Mouse (Mus musculus): ENCODE results near the gene Obscn.
"Not testable (repeated sequence)": the region's sequence is repeated elsewhere in the genome, so short reads cannot be mapped to it uniquely, and the experiment has no call there.

Obscn gene

DNA sequence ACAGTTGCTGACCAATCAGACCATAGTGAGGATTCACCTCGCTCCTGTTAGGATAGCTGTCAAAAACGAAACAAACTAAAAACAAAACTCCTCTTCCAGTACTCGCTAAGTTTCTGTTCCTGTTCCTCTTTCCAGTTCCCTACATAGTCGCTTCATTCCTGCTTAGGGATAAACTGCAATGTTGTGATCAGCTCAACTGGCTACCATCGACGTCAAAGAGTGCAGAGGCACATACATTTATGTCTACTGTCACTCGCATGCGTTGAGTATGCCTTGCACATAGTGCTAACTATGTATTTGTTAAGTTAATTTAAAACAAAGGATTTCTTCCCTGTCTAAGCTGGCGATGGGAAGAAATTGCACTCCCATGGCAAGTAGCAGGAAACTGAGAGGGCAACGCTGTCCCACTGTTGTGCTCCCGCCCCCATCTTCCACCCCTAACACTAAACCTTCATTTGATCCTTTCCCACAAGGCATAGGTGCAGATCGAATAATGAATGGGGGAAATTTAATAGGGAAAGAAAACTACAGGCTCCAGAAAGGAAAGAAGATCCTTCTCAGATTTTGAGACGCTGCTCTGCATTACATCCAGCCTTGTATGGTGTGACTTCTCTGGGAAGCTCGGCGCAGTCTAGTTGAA lies 176.9 kb downstream of the Obscn start:
- DNase-seq, result no peak

DNA sequence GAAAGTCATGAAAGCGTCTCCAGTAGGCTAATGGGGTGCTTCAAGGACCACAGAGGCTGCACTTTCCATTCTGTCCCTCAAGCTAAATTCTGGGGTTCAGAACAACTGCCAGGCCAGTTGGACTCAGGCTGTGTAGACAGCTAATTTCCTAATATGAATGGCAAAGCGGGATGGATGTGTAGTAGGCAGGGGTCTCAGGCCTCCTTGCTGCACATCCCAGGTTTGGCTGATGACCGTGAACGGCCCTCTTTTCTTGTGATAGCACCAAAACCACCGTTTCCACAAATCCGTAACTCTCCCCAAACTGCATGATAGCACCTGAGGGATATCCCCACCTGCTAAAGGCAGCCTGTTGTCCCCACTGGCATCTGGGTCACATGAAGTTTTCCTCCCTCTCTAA lies 177.7 kb downstream of the Obscn start:
- DNase-seq, result no peak

GRCm38 (mm10) chr11:58957226-58957914 lies 178.8 kb downstream of the Obscn start:
- no peak for DNase-seq

- no peak for DNase-seq
These were observed 180.3 kb downstream of the Obscn start for GRCm38 (mm10) chr11:58955868-58956257.

GRCm38 (mm10) chr11:58955143-58955867 lies 180.9 kb downstream of the Obscn start:
- DNase-seq, result no peak

DNA sequence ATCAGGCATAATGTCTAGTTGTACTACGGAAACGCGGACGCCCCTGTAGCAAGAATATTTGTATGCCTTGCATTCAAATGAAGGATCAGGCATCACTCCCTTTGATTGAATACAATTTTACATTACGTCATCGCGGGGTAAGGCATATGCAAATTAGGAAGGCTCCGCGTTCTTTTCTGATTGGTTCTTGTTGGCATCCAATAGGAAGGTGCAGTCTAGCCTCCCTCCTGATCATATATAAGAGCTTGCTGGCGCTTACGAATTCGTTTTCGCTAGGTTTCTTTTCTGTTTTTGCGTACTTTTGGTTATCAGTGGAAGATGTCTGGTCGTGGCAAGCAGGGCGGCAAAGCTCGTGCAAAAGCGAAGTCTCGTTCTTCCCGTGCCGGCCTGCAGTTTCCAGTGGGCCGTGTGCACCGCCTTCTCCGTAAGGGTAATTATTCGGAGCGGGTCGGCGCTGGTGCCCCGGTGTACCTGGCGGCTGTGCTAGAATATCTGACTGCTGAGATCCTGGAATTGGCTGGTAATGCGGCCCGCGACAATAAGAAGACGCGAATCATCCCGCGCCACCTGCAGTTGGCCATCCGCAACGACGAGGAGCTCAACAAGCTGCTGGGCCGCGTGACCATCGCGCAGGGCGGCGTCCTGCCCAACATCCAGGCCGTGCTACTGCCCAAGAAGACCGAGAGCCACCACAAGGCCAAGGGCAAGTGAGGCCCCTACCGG lies 181.6 kb downstream of the Obscn start, which contains the start of the genes Hist3h2a and Trim17:
Gene Hist3h2a (plus strand): TSS at position 266 of the 723 bp plus-strand sequence.
Gene Trim17 (plus strand): TSS at position 266 of the 723 bp plus-strand sequence.
- DNase-seq, result peak; percentile 86

GRCm38 (mm10) chr11:58954170-58954419 lies 182.1 kb downstream of the Obscn start:
- not testable (repeated sequence) for DNase-seq

- DNase-seq, result no peak
These were observed 182.6 kb downstream of the Obscn start for GRCm38 (mm10) chr11:58953351-58954169.

DNA sequence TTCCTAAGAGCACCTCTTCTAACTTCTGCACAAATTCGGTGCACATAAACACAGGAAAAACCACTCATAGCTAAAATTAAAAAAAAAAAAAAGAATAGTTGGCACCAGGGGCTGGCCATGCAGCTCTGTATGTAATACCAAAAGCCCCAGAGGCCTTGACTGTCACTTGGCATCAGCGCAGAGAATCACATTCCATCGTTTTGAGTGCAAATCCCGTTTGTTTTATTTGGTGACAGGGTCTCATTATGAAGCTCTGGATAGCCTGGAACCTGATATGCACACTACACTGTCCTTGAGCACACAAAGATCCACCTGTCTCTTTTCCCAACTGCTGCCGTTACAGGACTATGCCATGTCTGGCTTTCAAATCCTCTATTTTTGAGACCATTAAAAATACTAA lies 185.0 kb downstream of the Obscn start:
- DNase-seq, result no peak

GRCm38 (mm10) chr11:58949480-58950431 lies 186.4 kb downstream of the Obscn start:
- no peak for DNase-seq

- peak; percentile 69 for DNase-seq
These were observed 187.4 kb downstream of the Obscn start, which contains the start of gene Hist3h2ba for GRCm38 (mm10) chr11:58948542-58949479. Hist3h2ba (plus strand) TSS chr11:58948920.

DNA sequence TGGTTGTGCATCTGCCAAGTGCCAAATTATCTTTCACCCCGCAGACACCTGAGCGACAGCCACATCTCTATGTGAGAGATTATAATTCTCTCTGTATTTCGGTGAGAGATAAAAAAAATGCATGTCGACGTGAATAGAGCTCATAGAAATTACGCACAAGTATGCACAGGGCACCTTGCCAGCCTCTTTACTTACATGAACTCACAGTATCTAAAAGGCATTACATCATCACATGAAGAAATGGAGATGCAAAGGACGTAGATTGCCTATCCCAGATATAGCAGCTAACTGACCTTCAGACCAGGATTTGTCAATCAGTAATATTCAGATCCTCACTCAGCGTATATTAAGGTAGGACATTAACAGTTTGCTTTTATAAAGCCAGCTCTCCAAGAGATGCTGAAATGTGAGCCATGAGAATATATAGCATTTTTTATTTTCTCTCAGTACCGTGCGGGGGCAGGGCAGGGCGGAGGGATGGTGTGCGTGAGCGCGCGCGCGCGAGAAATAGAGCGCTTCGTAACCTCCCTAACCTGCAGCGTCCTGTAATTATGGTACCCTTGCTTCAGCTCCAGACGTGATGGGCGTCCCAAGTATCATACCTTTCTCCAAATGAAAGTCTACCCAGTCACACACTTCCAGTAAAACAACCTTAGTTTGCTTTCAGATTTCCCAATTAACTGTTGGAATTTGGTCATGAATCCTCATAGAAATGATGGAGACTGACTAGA lies 188.2 kb downstream of the Obscn start:
- no peak for DNase-seq

- no peak for DNase-seq
These were observed 188.9 kb downstream of the Obscn start for GRCm38 (mm10) chr11:58947306-58947705.

Measured in kidney, adult 18-20 months (tissue).